Mouse (Mus musculus): ENCODE results near the gene Nlk. TPM values are rescaled to one million over a fixed set of nuclear protein-coding genes. Genes with fewer than 3 reads are reported as not detected.
A peak's percentile ranks its signal among the peaks of the same experiment; 100 is the strongest.

Nlk gene
- total and polyA plus RNA-seq, 3 experiments, result 14.8 to 22.4 (median 20.4) TPM

DNA sequence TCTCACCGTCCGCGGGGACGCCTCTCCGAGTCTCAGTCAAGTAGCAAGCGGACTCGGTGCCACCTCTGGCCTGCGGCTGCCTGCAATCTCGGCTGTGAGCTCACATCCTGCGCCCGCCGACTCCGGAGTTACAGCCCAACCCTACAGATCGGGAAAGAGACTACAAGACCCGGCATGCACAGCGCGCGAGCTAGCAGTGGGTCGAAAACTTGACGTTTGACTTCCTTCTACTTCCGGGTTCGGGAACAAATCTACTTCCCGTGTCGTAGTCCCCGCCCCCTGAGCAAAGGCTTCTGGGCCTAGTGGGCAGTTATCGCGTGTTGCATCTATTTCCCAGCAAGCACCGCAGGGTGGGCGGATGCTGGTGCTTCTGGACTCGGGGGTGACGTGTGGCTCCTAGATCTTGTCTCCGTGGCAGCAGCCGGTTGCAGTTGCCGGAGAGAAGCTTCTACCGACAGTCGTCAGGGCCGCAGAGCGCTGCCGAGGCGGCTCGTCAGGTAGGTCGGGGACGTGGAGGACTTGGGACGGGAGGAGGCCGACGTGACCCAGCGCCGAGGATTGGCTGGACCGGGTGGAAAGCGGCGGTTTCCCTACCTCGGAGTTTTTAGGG, 161.0 kb downstream of the Nlk start, which contains the start of the genes Tnfaip1 and Ift20 (continued):
- TF ChIP-seq USF1 (IDR thresholded peaks at IDR 0.05; ENCODE audit: low read depth, low read length) (no peak), ELF1 (IDR thresholded peaks at IDR 0.05; ENCODE audit: low read depth, low read length) (peak; percentile 98), EP300 (IDR thresholded peaks at IDR 0.05; ENCODE audit: low read length) (no peak), ZNF384 (IDR thresholded peaks at IDR 0.05; ENCODE audit: low read depth, low read length) (no peak), IRF4 (IDR thresholded peaks at IDR 0.05; ENCODE audit: low read depth, low read length) (peak; percentile 36; the same call in 1 of the 2 replicates), E2F4 (IDR thresholded peaks at IDR 0.05; ENCODE audit: insufficient replicate concordance, low read depth, low read length) (no peak; the same call in 1 of the 2 replicates), TCF12 (IDR thresholded peaks at IDR 0.05; ENCODE audit: low read depth, low read length) (peak; percentile 89), USF2 (conservative IDR thresholded peaks at IDR 0.05; ENCODE audit: low read depth, low read length) (no peak), RAD21 (IDR thresholded peaks at IDR 0.05; ENCODE audit: low read depth, low read length) (no peak), MAFK (IDR thresholded peaks at IDR 0.05; ENCODE audit: insufficient replicate concordance, low read length) (no peak), MYC (IDR thresholded peaks at IDR 0.05; ENCODE audit: low read depth, low read length) (peak; percentile 88)

DNA sequence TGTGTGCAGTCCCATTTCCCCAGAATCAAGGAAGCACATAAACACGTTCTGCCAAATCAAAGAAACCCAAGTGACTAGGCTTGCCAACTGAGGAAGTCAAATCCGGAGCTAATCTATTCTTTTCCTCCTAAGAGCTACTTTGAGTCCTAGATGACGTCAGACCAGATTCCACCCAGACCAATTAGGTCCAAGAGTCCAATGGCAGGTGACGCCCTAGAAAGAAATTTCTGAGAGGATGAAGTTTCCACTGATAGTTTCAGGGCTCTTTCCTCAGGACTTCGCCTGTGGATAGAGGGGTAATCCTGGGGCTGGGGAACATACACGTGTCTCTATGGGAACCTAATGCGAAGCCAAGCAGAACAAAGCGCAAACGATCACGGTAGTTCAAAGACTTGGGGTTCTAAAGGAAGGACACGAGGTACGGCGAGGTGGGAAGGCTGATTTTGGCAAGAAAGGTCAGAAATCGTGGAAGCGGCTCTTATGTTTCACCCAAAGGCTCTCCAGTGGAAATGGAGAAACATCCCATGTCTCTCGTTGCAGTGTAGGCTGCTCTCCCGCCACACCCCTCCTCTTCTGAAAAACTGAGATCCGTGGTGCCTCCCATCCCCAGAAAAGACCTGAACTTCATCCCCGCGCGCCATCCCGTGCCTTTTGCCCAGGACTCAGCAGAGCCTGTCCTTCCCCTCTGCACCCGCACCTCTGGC, 161.6 kb downstream of the Nlk start:
- TF ChIP-seq MAX (IDR thresholded peaks at IDR 0.05; ENCODE audit: low read length) (peak; percentile 62), JUN (IDR thresholded peaks at IDR 0.05; ENCODE audit: insufficient read depth, low read depth, low read length) (peak; percentile 70), MXI1 (IDR thresholded peaks at IDR 0.05; ENCODE audit: low read depth, low read length) (peak; percentile 93), MYC (IDR thresholded peaks at IDR 0.05; ENCODE audit: low read depth, low read length) (peak; percentile 76), UBTF (IDR thresholded peaks at IDR 0.05; ENCODE audit: low read depth, low read length) (no peak), IRF4 (IDR thresholded peaks at IDR 0.05; ENCODE audit: low read depth, low read length) (no peak), BHLHE40 (IDR thresholded peaks at IDR 0.05; ENCODE audit: low read depth, low read length) (peak; percentile 45; the same call in 1 of the 2 replicates), TBP (conservative IDR thresholded peaks at IDR 0.05; ENCODE audit: low read depth, low read length) (0 out of 2 replicates have a peak, but pooled peaks have one; percentile 5), EP300 (IDR thresholded peaks at IDR 0.05; ENCODE audit: low read length) (peak; percentile 42; the same call in 1 of the 2 replicates), E2F4 (IDR thresholded peaks at IDR 0.05; ENCODE audit: insufficient replicate concordance, low read depth, low read length) (peak; percentile 51; the same call in 1 of the 2 replicates), ZC3H11A (IDR thresholded peaks at IDR 0.05; ENCODE audit: low read depth, low read length) (no peak), PAX5 (IDR thresholded peaks at IDR 0.05; ENCODE audit: low read length) (no peak), SMC3 (IDR thresholded peaks at IDR 0.05; ENCODE audit: low read depth, low read length) (0 out of 2 replicates have a peak, but pooled peaks have one; percentile 2), ELF1 (IDR thresholded peaks at IDR 0.05; ENCODE audit: low read depth, low read length) (0 out of 2 replicates have a peak, but pooled peaks have one; percentile 24), KAT2A (IDR thresholded peaks at IDR 0.05; ENCODE audit: insufficient replicate concordance, low read length) (no peak), JUND (conservative IDR thresholded peaks at IDR 0.05; ENCODE audit: low read depth, low read length) (peak; percentile 69)
- in situ Hi-C loops (cut with MboI; ENCODE audit: low pct_ligation_motif_present, low pct_unique_long_range_greater_than_20kb, low sequenced_read_pairs) (no loop called here), dilution Hi-C loops (cut with MboI; ENCODE audit: extremely low pct_ligation_motif_present, extremely low pct_unique_long_range_greater_than_20kb, low sequenced_read_pairs) (no loop called here)
- Histone ChIP-seq H3K79me2 (replicated peaks; ENCODE audit: control insufficient read depth, extremely low read depth, insufficient read depth, poor library complexity, severe bottlenecking) (peaks cover 75% of the 10 kb centered on the region), H3K4me3 (replicated peaks in 1 of 3; ENCODE audit: low read depth in 2 of 3, low read length in 2 of 3, poor library complexity in 1 of 3) (peak overlapping the region; percentile 70 to 79 (median 72)), H3K9ac (ENCODE audit: insufficient read depth, low read depth) (peak overlapping the region; percentile 64), H3K27me3 (replicated peaks) (no peaks in the 10 kb centered on the region), H3K9me3 (replicated peaks; ENCODE audit: low read length) (no peaks in the 10 kb centered on the region), H3K36me3 (replicated peaks in 1 of 2; ENCODE audit: control insufficient read depth in 1 of 2, insufficient read depth in 1 of 2, low read length in 1 of 2) (peaks cover 23 to 51% of the 10 kb centered on the region in 2 experiments), H3K4me1 (ENCODE audit: control insufficient read depth in 1 of 2, insufficient read depth in 2 of 2) (peaks cover 14 to 42% of the 10 kb centered on the region in 2 experiments), H3K27ac (ENCODE audit: insufficient read depth, low read depth) (peak overlapping the region; percentile 72), H3K4me2 (ENCODE audit: insufficient read depth, low read depth, poor library complexity, severe bottlenecking) (peak overlapping the region; percentile 96)
- peak; percentile 88 for DNase-seq (ENCODE audit: extremely low read depth)
